Mouse (Mus musculus): ENCODE data around the gene Ccdc63. TPM values are rescaled to one million over a fixed set of nuclear protein-coding genes. Genes with fewer than 3 reads are reported as not detected.
A peak's percentile ranks its signal among the peaks of the same experiment; 100 is the strongest.

The Ccdc63 gene
- total RNA-seq, 2 experiments from 2014 or later = 0.22 TPM; not detected in 1

DNA sequence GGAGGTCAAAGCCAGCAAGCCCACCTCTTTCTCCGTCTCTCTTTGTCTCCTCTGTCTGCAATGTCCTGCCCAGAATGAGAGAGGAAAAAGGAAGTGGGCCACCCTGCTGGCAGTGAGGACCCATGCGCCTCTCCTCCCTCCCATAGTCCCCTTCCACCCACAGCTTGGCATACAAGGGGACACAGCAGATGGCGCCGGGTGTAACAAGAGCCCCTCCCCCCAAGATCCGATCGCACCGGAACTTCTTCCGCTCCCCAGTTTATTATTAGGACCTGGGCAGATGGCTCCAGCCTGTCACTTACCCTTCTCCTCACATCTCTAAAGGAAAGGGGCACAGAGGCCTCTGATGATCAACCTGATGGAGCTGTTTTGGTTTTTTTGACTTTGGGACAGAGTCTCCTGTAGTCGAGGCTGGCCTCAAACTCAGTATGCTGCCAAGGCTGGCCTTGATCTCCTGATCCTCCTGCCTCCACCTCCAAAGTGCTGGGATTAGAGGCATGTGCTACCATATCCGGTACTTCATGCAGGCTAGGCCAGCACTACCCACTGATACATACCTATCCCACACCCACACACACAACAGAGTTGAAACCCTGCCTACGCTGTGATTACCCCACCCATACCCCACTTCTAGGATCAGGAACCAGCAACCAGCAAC is 10.2 kb downstream of the Ccdc63 start:
- intact Hi-C loops (cut with DNase I) = loop anchor here (5.0 kb wide), 2 partner anchors 212 to 262 kb away; partner anchors contain the start of gene Arpc3
- DNase-seq = no peak

DNA sequence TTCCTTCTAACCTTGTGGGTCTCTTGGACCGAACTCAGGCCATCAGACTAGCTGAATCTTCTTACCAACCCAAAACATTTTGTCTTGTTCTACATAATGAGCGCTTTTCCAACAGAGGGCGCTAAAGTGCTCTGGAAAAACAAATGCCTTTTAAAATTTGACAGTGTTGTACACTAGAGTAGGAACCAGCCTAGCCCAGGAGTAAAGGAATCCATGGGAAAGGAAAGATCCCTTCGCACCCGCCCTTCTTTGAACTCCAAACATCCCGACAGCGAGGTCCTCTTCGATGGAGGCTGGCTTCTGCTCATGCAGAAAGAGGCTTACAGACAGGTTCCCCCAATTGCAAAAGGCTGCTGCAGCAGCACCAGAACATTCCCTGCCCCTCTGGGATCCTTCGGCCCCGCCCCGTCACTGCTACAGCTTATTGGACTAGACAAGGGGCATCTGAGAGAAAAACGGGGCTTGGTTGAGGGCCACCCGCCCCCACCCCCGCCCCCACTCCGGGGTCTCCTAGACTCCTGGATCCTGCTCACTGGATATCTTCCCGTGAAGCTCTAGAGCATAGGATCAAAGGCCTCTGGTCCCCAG is 11.5 kb downstream of the Ccdc63 start:
- intact Hi-C loops (cut with DNase I) = loop anchor here (2.0 kb wide), 1 partner anchor 134 kb away; no protein-coding TSS in a partner anchor
- peak; percentile 87 to 91 for DNase-seq

DNA sequence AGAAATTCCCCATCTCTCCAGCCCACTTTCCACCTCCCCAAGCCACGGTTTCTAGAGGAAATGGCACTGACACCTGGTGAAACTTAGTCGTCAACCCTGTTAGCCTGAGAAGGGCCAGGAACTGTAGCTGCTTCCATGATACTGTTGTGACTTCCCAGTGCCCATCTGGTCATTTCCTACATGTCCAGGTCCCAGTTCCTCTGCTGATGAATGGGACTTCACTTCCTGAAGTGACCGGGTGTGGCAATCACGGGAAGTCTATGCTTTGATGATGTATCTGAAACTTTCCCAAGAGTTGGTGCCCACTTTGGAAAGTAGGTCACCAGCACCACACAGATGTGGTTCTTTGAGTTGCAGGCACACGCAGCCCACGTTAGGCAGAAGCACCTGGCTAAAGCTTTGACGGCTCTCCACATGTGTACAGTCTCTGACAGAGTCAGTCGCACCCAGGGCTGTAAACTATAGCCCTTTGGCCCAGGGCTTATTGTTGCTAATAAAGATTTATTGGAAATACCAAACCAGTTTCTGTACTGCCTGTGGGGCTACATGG is 15.3 kb downstream of the Ccdc63 start:
- no peak for DNase-seq
- intact Hi-C loops (cut with DNase I) = no loop called here

DNA sequence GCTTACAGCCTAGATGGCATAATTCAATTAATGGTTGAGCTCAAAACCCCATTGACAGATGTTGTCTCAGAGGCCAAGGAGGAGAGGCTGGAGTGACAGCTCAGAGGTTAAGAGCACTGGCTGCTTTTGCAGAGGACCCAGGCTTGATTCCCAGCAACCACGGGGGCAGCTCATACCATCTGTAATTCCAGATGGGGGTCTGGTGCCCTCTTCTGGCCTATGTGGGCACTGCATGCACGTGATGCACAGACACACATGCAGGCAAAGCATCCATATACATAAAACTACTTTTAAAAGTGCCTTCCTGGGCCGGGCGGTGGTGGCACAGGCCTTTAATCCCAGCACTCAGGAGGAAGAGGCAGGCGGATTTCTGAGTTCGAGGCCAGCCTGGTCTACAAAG is 24.4 kb downstream of the Ccdc63 start:
- intact Hi-C loops (cut with DNase I) = no loop called here
- no peak for DNase-seq

DNA sequence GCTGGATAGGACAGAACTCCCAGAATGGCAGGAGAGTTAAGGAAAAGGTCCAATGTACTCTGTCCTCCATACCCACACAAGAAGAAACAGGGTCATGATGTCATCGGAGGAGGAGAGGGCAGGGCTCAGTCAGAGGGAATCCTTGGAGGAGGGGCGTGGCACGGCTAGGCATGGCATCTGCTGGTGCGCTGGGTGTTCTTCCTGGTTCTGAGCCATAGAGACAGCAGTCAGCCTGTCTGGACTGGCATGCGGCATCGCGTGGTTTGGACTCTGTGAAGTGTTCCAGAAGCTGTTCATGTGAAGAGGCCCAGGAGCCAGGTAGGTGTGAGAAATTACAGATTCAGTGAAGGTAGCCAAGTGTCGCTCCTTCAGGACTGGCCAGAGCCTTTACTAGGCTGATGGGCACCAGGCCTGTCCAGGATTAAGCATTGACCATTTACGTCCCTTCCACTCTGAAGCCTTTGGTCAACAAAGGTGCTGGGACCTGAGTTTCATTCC is 25.3 kb downstream of the Ccdc63 start:
- no peak for DNase-seq
- intact Hi-C loops (cut with DNase I) = no loop called here

DNA sequence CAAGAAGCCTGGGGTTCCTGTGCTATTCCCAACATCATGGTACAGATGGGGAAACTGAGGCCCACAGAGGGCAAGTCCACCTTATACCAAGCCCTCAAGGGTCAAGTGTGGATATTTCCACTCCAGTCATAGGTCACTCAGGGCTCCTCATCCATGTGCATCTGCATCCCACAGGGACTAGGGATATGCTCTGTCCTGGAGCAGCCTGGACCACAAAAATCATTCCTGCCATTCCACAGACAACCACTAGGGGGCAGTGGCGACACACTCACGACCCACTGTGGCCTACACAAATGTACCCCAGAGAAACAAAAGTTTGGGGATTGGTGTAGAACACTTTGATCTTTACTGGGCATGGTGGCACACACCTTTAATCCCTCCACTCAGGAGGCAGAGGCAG is 26.4 kb downstream of the Ccdc63 start:
- peak; percentile 49 to 83 for DNase-seq
- intact Hi-C loops (cut with DNase I) = loop anchor here (5.0 kb wide), 1 partner anchor 228 kb away; no protein-coding TSS in a partner anchor

DNA sequence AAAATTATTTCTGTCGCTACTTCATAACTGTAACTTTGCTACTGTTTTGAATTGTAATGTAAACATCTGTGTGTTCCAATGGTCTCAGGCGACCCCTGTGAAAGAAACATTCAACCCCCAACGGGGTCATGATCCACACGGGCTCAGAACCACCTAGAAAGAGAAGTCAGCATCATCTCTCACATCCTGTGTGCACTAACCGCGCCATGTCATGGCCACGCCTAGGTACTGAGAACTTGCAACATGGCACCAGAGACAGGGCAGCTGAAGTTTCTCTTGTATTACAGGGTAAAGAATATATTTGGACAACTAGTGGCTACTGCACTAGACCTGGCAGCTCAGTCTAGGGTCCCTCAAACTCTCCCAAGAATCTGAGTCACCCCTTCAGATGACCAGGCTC is 27.2 kb downstream of the Ccdc63 start:
- DNase-seq = no peak
- intact Hi-C loops (cut with DNase I) = loop anchor here (5.0 kb wide), 1 partner anchor 229 kb away; no protein-coding TSS in a partner anchor

DNA sequence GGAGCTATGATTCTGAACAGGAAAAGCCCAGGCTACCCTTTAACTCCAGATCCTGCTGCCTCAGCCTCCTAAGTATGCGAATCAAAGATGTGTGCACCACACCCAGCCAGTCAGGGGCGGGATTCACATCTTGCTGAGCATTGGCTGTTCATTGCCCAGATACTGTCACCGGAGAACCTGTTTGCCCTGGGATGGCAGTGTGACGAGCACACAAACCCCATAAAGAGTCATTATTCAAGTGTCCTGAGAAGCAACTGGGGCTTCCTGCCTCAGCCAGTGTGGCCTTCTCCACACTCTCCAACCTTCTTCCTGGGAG is 28.7 kb downstream of the Ccdc63 start:
- no peak for DNase-seq
- intact Hi-C loops (cut with DNase I) = loop anchor here (5.0 kb wide), 1 partner anchor 230 kb away; no protein-coding TSS in a partner anchor

DNA sequence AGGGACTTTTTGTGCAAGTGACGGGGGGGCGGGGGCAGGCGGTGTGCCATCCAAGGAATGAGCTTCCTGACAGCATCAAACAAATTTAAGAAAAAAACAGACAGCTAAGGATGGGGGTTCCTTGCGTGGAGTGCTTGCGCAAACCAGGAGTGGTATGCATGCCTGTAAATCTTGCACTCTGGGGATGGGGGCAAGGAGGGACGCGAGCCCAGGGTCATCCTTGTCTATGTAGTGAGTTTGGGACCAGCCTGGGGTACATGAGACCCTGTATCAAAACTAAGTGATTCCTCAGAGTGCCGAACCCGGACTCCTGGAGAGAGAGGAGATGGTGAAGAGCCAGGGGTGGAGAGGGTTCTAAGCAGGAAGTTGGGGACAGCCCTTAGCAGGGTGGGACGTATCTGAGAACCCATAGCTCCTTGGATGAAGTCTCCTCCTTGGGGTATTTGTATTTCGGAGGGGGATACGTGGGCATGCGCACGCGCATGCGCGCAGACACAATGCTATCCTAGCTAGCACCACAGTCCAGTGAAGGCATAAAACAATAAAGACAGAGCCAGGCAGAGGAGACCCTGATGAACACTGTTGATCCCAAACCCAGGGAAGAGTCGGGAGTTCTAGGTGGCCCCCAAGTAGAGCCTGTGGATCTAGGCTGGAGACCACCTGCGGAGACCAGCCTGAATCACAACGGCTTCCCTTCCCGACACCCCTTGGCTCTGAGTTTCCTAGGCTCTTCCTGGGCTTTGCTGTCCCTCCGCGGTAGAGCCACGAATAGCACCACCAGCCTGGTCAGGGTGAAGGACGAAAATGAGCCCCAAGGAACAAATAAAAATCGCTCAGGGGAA is 29.3 kb downstream of the Ccdc63 start:
- DNase-seq = peak in 1 of 2 experiments; percentile 64

DNA sequence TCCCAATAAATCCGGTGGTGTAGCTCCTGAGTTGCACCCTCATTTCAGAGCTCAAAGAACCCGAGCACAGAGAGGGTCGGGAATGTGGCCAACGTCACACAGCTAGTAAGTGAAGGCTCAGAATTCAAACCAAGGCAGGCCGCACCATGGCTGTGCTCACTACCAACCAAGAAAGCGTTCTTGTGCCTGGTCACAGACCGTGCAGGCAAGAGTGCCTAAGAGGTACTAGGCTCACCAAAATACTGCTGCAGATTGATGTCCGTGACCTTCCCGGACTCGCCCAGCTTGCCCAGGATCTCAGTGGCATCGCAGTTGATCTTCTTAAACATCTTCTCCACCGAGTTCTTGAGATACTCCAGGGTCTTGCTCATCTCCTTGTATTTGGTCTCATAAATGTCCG is 30.0 kb downstream of the Ccdc63 start:
- peak in 1 of 2 experiments; percentile 54 for DNase-seq
- intact Hi-C loops (cut with DNase I) = loop anchor here (5.0 kb wide), 1 partner anchor 232 kb away; no protein-coding TSS in a partner anchor

More for the DNA sequence above, 29.3 kb downstream of the Ccdc63 start:
- intact Hi-C loops (cut with DNase I) = loop anchor here (5.0 kb wide), 1 partner anchor 231 kb away; no protein-coding TSS in a partner anchor

DNA sequence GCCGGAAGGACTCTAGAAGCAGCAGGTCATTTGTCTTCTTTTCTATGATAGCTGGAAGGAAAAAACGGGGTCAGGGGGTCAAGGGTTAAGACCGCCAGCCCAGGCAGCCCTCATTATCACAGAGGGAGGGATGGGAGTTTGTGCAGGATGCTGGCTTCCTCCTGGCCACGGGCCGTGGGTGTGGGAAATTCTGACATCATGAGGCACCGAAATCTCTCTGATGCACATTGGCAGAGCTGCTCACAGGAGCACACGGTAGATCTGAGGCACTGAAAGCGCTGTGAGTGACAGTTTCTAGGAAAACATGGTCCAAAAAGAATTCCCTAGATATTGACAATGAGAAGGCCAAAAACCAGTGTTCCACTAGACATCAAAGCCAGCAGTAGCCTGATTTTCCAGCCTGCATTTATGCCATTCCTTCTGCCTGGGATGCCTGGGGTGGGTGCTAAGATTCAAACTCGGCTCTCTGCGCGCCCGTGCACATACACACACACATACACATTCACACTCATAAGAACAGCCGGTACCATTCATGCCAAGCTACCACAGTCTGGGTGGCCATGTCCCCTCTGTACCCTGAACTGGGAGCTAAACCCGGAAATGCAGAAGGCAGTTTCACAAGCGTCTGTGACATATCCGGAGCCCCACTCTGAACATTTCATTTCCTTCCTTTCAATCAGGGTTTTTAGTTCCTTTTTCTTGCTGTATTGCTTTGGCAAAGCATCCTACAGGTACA is 31.1 kb downstream of the Ccdc63 start:
- DNase-seq = peak; percentile 72 to 81
- intact Hi-C loops (cut with DNase I) = loop anchor here (5.0 kb wide), 1 partner anchor 233 kb away; no protein-coding TSS in a partner anchor

DNA sequence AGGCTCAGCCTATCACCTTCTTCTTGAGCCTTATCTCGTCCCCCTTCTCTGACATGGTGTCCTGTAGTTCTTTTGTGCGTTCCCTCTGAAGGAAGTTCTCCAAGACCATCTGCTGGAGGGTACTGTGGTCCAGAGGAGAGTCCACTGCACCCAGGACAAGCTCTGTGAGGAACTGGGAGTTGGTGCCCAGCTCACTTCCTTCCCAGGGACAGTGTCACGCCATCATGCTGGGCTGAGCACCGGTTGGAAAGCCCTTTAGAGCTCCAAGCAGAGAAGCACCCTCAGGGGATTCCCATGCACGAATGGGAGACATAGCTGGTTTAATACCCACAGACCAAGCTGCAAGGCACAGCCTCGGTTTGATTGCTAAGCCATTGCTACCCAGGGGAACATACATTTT is 32.5 kb downstream of the Ccdc63 start:
- intact Hi-C loops (cut with DNase I) = no loop called here
- peak; percentile 38 to 54 for DNase-seq

DNA sequence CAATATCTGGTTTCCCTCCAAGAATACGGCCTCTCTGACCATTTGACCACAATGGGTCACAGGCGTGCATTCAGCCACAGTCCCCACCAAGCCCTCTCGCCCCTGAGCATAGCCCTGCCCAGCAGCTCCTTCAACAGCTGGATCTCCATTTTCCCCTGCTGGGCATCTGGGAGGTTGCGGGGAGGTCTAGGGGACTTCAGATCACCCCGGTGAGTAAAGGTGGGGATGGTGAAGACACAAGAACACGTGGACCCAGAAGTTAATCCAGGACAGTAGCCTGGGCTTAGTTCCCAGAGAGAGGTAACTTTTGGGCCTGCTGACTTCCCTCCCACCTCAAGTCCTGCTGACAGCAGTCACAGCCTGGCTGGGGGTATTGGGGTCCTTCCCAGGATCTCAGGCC is 34.4 kb downstream of the Ccdc63 start:
- intact Hi-C loops (cut with DNase I) = no loop called here

DNA sequence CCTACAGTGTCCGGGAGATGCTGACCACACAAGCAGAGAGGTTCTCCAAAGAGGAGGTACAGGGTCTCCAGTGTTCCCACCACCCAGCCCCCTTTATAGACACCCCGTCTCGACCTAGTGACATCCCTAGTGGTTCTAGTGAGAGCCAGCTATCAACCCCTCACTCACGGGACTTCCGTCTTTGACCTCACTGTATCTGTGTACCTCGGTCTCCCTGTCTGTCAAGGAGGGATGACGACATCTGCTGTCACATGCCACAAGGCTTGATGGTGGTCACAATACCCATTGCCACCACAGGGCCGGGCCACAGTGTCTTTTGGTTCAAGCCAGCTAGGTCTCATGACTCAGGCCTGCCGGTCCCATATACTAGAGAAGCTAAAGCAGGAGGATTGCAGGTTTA is 35.6 kb downstream of the Ccdc63 start:
- DNase-seq = peak; percentile 44 to 49
- intact Hi-C loops (cut with DNase I) = no loop called here

More for the DNA sequence above, 34.4 kb downstream of the Ccdc63 start:
- DNase-seq = peak; percentile 47 to 48

DNA sequence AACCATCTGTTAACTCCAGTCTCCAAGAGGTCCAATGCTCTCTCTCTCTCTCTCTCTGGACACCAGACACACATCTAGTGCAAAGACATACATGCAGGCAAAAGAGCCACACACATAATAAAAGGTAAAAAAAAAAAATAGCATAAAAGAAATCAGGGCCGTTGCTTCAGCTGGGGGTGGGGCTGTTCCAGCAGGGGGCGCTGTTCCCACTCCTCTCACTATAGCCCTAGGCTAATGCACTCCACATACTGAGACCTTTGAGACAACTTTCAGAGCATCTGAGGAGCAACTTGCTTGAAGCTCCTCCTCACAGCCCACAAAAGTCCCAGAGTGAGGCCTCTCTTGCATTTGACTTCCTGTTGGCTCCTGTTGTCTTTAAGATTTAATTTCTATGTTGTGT is 36.4 kb downstream of the Ccdc63 start:
- intact Hi-C loops (cut with DNase I) = no loop called here
- DNase-seq = peak; percentile 56 to 66

DNA sequence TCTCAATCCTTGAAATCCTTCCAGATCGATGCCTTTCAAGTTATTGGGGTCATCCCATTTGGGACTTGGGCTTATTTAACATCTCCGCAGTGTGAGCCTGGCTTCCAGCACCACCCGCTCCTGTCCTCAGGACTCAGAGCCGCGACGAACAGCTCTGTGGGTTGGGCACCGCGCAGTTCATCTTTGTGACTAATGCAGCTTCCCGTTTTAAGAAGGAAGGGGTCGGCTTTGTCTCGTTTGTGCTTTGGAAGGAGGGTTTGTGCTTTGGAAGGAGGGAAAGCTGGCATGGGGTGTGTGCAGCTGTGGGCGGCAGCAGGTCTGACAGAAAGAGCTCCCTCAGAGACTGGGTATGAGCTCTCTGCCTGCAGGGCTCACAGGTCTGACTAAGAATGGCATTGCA is 37.5 kb downstream of the Ccdc63 start:
- DNase-seq = no peak
- intact Hi-C loops (cut with DNase I) = no loop called here

DNA sequence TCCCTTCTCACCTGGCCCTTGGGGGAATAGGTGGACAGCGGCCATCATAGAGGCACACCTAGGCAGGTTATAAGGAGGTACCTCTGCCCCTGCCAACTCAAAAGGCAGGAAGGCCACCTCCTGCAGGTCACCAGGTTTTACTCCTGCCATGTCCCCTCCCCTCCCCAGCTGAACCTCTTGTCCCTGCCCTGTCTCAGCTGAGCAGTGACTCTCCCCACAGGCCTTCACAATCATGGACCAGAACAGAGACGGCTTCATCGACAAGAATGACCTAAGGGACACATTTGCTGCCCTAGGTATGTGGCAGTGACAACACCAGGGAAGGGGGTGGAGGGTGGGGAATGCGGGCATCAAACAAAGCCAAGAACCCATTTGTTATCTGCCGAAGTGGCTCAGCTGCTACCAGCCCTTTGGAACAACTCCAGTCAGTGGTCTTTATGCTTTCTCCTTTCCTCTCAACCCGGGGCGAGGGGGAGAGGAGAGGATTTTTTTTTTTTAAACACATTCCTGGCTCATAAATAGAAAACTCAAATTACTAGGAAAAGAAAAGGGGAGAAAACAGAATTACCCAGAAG is 38.1 kb downstream of the Ccdc63 start:
- intact Hi-C loops (cut with DNase I) = no loop called here
- DNase-seq = peak; percentile 64 to 76

DNA sequence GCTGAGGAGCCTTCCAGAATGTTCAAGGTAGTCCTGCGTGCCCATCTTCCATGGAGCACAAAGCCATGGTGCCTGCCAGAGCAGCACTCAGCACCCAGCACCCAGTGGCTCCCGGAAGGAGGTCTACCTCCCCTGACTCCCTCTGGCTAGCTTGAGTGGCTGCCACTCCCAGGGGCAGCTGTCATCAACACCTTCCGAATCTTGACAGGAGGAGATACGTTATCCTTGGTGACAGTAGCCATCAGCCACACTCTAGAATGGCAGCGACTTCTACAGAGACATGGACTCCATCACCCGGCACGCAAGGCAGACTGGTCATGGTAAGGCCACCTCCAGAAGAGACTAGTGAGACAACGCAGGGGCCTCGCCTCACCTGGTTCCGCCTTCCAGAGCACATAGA is 46.2 kb downstream of the Ccdc63 start:
- intact Hi-C loops (cut with DNase I) = no loop called here

DNA sequence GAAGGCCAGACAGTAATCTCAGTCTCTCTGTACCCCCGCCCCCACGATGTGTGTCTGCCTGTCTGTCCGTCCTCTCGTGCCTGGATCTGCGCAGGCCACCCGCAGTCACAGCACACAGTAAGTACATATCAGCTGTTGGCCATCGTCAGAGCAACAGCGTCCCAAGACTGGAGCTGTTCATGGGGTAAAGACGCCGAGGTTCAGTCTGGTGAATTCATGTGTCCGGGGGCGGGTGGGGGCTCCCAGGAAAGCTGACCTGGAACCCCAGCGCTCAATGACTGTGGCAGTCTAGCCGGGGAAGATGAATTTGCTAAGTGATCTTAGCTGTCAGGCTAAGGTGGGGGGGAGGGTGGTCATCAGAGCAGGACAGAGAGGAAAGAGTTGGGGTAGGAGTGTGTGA is 46.9 kb downstream of the Ccdc63 start:
- DNase-seq = peak; percentile 38 to 45
- intact Hi-C loops (cut with DNase I) = no loop called here

More for the DNA sequence above, 46.2 kb downstream of the Ccdc63 start:
- peak; percentile 86 to 88 for DNase-seq

DNA sequence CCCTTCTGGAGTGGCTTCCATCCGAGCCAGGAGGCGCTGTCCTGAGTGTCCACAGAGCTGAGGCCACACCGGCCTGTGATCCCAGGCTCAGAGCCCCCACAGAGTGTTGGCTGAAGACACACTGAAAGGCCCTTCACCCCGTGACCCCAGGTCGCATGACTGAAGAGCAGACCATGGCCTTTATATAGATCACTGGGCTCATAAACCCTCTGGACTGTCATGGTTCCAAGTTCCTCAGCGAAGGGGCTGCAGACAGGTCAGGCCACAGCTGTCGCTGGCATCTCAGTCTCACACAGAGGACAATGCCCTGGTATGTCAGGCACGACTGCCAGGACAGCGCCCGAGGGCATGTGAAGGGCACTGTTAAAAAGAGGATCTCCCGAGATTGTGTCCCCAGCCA is 47.8 kb downstream of the Ccdc63 start:
- intact Hi-C loops (cut with DNase I) = no loop called here
- peak; percentile 87 to 90 for DNase-seq

Data from heart, postnatal 10 days (tissue).